Mouse (Mus musculus): ENCODE measurements at regions not wholly inside any gene's neighbourhood (a gene's known extent, or its start where the extent isn't known, plus 50 kb on each side); places are given as distances from the start of the nearest gene placed in this dataset.

DNA sequence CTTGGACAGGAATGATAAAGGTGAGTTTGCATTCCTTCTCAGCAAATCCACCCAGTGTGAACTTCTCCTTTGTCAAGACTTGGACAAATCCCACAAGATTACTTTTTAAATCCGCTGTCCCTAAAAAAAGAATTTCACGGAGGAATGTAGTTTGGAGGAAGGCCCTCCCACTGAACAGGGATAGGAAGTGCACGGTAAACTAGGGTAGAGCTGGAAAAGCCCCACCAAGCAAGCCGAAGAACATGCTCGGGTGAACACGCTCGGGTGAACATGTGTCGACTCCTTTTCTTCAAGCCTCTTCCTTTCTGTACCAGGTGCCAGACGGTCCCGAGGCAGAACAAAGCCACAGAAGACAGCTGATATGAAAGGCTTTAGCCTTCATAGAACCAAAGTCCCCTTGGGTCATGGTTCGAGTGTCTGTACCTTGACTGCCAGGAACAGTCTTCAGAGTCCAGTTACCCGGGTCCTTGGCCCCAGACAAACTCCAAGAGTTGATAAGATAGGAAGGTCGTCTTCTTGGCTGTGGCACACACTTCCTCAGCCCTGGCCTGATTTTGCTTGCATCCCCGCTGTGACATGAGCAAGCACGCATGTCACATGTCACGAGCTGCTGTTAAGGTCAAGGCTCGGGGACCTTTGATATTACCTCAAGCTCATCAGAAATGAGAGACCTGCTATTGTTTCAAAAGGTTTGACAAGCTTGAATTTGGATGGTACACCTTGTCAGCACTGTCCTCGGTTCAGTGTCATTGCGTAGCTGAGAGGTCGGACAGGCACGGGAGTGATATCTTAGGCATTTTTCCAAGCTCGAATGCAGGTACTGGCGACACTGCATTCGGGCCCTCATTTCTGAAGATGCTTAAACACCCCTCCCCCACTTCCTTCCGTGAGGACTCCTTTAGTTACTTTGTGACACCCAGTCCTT lies 51.5 kb upstream of the Ryk start:
- Histone ChIP-seq H3K27me3 (ENCODE audit: control insufficient read depth, insufficient read depth, low read length) (no peaks in the 10 kb centered on the region), H3K4me1 (ENCODE audit: control insufficient read depth, insufficient read depth, insufficient read length, low read length) (peaks cover 26% of the 10 kb centered on the region), H3K27ac (ENCODE audit: insufficient read depth, low read depth, low read length) (peak overlapping the region; percentile 70), H3K4me3 (ENCODE audit: low read depth, low read length) (no peak overlapping the region), H3K36me3 (ENCODE audit: control insufficient read depth, insufficient read depth, low read length) (no peaks in the 10 kb centered on the region)
- 56% methylated on average over 25 of the region's 25 CpGs for WGBS
- TF ChIP-seq POLR2A (IDR thresholded peaks at IDR 0.05; ENCODE audit: low read depth, low read length), result no peak
- TF ChIP-seq CTCF (IDR thresholded peaks at IDR 0.05; ENCODE audit: extremely low read depth, insufficient read length, insufficient replicate concordance, low read depth, low read length), result no peak

DNA sequence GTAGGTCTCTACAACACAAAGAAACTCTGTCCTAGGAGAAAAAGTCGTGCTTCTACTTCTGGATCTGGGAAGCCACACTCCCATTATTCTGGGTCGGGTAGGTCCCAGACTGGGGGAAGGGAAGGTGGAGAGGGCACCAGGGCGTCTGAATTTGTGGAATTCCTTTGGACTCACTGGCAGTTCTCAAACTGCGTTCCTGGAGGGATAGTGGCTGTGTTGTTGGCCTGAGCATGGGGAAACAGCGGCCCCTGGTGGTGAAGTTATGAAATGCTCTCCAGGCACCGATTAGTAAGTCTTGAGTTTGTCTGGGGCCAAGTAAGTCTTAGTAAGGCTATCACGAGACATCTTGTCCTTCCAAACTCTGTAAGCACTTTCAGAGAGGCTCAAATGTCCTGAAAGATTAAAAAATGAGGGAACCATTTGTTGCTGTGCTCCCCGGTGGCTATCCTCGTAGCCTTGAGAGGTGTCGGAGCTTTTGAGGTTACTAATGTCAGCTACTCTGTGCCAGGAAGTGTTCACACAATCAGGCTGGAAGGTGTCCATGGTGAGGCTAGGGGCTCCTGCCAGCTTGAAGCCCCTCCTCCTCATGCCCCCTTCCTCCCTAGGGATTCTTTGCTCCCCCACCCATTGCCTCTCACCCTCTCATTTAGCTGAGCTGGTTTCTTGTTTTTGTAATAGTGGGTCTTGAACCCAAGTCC lies 50.2 kb upstream of the Ryk start:
- H3K4me1 ChIP-seq (ENCODE audit: control insufficient read depth, insufficient read depth, insufficient read length, low read length), result peaks cover 15% of the 10 kb centered on the region
- WGBS, result 13% methylated on average over 10 of the region's 10 CpGs
- peak; percentile 93; the same call in 1 of the 2 replicates for TF ChIP-seq CTCF (IDR thresholded peaks at IDR 0.05; ENCODE audit: extremely low read depth, insufficient read length, insufficient replicate concordance, low read depth, low read length)
- TF ChIP-seq POLR2A (IDR thresholded peaks at IDR 0.05; ENCODE audit: low read depth, low read length), result no peak
- no peak overlapping the region for H3K27ac ChIP-seq (ENCODE audit: insufficient read depth, low read depth, low read length)
- H3K4me3 ChIP-seq (ENCODE audit: low read depth, low read length), result no peak overlapping the region
- no peaks in the 10 kb centered on the region for H3K36me3 ChIP-seq (ENCODE audit: control insufficient read depth, insufficient read depth, low read length)
- no peaks in the 10 kb centered on the region for H3K27me3 ChIP-seq (ENCODE audit: control insufficient read depth, insufficient read depth, low read length)
